Mouse (Mus musculus): Measurements from ENCODE around the gene Lypd9. TPM values are rescaled to one million over a fixed set of nuclear protein-coding genes. Genes with fewer than 3 reads are reported as not detected.
"Not testable (repeated sequence)": the region's sequence is repeated elsewhere in the genome, so short reads cannot be mapped to it uniquely, and the experiment has no call there.

The Lypd9 gene
- not detected in 2 replicates for polyA plus RNA-seq (2012; ENCODE audit: insufficient read depth, low replicate concordance)

DNA sequence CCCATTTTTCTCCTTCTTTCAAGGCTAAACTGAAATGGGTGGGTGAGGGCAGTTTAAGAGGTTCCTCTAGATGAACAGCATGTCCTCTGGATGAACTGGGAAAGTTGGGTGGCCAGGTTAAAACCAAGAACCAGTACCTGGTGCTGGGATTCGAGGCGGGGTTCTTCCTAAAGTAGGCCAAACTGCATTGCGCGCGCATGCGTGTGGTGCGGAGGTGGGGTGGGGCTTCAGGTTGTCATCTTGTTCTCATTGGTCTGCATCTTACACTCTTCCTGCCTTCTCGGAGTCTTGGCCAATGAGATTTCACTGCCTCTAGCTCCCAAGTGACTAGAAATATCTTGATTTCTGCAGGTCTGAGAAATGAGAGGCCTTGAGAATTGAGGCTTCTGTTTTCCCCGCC, at the start of gene Lypd9:
Gene Lypd9 (minus strand): TSS at position 165 of the 400 bp plus-strand sequence.
- Histone ChIP-seq H3K4me3 (replicated peaks) (no peak within 1 kb of the TSS), H3K27me3 (replicated peaks) (peaks cover 7% of the 10 kb centered on the region), H3K4me1 (no peaks in the 10 kb centered on the region), H3K36me3 (replicated peaks; ENCODE audit: low read length) (no peaks in the 10 kb centered on the region), H3K9me3 (peaks cover 7% of the 10 kb centered on the region)
- TF ChIP-seq FLI1 (IDR thresholded peaks at IDR 0.05; ENCODE audit: low read length) (no peak), GATA1 (IDR thresholded peaks at IDR 0.05; ENCODE audit: borderline replicate concordance, low read length) (no peak)

DNA sequence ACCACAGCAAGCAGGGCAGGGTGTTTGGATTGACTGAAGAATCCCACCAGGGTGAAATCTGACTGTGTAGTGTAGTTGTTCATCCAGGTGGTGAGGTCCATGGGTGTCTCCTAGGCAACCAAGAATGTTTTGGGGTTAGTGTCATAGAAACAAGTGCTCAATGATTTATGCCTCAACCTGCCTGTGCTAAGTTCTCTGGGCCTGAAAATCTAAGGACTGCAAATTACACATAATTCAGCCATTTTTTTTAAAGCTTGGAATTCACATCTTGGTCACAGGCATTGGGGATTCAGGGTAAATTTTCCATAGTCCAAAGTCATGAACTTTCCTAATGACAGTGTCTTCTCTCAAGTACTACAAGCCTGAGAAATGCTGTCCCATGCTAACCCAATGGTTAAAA, 49.7 kb upstream of the Lypd9 start, which contains the start of gene Olfr331:
Gene Olfr331 (minus strand): TSS at position 101 of the 400 bp plus-strand sequence.
- H3K4me1 ChIP-seq; H3K9me3 ChIP-seq; H3K36me3 ChIP-seq (replicated peaks; ENCODE audit: low read length); H3K4me3 ChIP-seq (replicated peaks); H3K27me3 ChIP-seq (replicated peaks): not testable (repeated sequence)

DNA sequence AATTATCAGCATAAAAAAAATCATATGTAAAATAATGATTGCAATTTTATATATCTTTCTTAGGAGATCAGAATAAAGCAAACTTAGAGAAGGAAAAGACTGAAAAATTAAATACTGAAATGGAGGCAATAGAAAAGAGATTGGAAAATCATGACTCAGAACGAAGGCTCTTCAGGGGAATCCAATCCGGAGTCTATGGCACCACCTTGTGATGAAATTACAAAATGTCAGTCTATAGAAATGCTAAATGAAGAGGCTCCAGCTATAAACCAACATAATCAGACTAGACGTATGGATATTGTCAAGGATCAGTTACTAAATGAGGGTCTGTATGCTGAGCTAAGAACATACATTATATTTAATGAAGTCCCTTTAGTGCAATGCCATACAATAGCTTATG, 46.6 kb upstream of the Lypd9 start:
- H3K36me3 ChIP-seq (replicated peaks; ENCODE audit: low read length), result no peaks in the 10 kb centered on the region
- no peak for TF ChIP-seq FLI1 (IDR thresholded peaks at IDR 0.05; ENCODE audit: low read length)
- TF ChIP-seq GATA1 (IDR thresholded peaks at IDR 0.05; ENCODE audit: borderline replicate concordance, low read length), result no peak
- H3K27me3 ChIP-seq (replicated peaks), result peaks cover 3% of the 10 kb centered on the region
- no peak overlapping the region for H3K4me3 ChIP-seq (replicated peaks)
- H3K4me1 ChIP-seq, result no peaks in the 10 kb centered on the region
- H3K9me3 ChIP-seq, result no peaks in the 10 kb centered on the region

DNA sequence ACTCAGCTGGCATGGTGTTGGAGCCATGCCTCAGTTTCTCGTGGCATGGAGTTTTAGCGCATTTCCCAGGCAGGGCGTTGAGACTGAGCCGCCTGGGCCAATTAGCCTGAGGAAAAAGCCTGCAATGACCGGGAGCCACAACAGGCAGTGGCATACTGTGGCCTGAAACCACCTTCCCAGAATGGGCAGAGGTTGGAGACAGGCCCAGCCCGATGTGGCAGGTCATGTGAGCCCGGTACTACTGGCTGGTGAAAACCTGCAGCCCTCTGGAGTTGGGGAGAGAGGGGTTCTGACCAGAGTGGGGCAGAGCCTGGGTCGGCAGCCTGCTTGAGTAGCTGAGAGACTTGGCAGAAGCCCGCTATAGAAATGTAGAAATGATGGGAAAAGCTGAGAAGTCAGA, 46.0 kb upstream of the Lypd9 start:
- peaks cover 3% of the 10 kb centered on the region for H3K27me3 ChIP-seq (replicated peaks)
- no peak overlapping the region for H3K4me3 ChIP-seq (replicated peaks)
- H3K4me1 ChIP-seq, result no peaks in the 10 kb centered on the region
- TF ChIP-seq FLI1 (IDR thresholded peaks at IDR 0.05; ENCODE audit: low read length), result no peak
- H3K9me3 ChIP-seq, result no peaks in the 10 kb centered on the region
- H3K36me3 ChIP-seq (replicated peaks; ENCODE audit: low read length), result no peaks in the 10 kb centered on the region

DNA sequence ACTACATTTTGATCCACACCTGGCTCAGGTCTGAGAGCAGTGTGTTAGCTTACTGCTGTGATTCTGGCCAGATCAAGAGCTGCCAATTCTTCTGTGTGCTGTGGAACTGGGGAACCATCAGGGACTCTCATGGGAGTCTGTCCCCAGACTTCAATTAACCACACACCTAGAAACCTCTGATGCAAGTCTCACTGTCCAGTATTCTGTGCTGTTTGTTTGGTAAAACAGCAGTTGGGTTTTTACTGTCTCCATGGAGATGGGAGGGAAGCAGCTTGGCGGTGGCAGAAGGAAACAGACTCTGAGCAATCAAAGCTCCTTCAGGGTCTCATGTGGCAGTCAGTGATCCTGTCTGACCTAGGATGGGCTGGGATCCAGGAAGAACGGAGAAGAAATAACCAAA, 39.7 kb upstream of the Lypd9 start, which contains the start of gene Olfr332:
Gene Olfr332 (minus strand): TSS at position 101 of the 400 bp plus-strand sequence.
- TF ChIP-seq FLI1 (IDR thresholded peaks at IDR 0.05; ENCODE audit: low read length), result no peak
- no peak for TF ChIP-seq GATA1 (IDR thresholded peaks at IDR 0.05; ENCODE audit: borderline replicate concordance, low read length)
- Histone ChIP-seq H3K9me3 (no peaks in the 10 kb centered on the region), H3K4me3 (replicated peaks) (no peak within 1 kb of the TSS), H3K4me1 (no peaks in the 10 kb centered on the region), H3K36me3 (replicated peaks; ENCODE audit: low read length) (no peaks in the 10 kb centered on the region), H3K27me3 (replicated peaks) (peaks cover 3% of the 10 kb centered on the region)

DNA sequence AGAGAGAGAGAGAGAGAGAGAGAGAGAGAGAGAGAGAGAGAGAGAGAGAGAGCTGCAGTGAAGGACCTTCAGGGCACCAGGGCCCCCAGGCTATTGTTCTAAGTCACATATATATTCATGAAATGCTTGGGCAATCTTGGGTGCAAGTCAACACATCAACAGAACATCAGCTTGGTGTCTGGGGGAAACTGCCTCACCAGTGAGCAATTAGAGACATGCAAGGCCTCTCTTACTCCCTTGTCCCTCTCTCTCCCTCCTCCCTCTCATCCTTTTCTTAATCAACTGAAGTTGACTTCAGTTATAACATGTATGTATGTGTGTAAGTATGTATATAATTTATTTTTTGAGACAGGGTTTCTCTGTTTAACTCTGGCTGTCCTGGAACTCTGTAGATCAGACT, 9.4 kb upstream of the Lypd9 start, which contains the start of gene Olfr30:
Gene Olfr30 (minus strand): TSS at position 101 of the 400 bp plus-strand sequence.
- Histone ChIP-seq H3K9me3 (no peaks in the 10 kb centered on the region), H3K4me1 (no peaks in the 10 kb centered on the region), H3K36me3 (replicated peaks; ENCODE audit: low read length) (no peaks in the 10 kb centered on the region), H3K27me3 (replicated peaks) (peaks cover 10% of the 10 kb centered on the region), H3K4me3 (replicated peaks) (no peak within 1 kb of the TSS)
- TF ChIP-seq FLI1 (IDR thresholded peaks at IDR 0.05; ENCODE audit: low read length) (no peak), GATA1 (IDR thresholded peaks at IDR 0.05; ENCODE audit: borderline replicate concordance, low read length) (no peak)

DNA sequence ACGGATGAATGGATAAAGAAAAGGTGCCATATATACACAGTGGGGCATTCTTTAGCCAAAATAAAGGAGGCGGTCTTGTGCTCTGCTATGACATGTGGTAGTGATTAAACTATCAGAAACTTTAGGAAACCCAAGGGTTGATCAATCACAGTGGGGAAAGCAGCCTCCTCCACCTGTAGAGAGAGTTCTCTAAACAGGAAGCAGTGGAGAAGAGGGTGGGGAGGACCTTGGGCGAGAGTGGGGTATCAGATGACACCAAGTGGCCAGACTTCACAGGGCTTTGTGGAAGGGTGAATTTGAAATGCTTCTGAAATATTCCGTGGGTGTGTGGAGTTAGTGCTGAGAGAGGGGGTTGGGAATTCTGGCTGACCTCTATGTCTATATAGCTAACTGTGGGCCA, 869 bp upstream of the Lypd9 start:
- Histone ChIP-seq H3K4me1 (no peaks in the 10 kb centered on the region), H3K36me3 (replicated peaks; ENCODE audit: low read length) (no peaks in the 10 kb centered on the region), H3K27me3 (replicated peaks) (peaks cover 7% of the 10 kb centered on the region), H3K4me3 (replicated peaks) (no peak overlapping the region), H3K9me3 (no peaks in the 10 kb centered on the region; the same call in 1 of the 2 replicates)
- TF ChIP-seq GATA1 (IDR thresholded peaks at IDR 0.05; ENCODE audit: borderline replicate concordance, low read length) (no peak), FLI1 (IDR thresholded peaks at IDR 0.05; ENCODE audit: low read length) (no peak)

DNA sequence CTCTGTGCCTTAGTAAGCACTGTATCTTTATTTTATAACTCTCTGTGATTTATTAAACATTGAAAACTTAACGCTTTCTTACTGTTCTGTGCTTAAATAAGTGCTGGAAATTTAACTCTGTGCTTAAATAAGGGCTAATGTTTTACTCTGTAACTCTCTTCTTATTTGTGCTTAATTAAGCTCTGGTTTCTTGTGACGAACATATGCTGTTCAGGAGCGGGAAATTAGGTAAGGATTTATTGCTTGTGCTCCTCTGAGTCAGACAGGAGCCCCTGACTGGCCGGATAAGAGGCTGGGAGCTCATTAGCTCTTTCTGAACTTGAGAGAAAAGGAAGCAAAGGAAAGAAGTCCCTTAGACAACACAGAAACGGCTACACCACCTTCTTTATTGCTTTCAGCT, 14.9 kb downstream of the Lypd9 start:
- peaks cover 16% of the 10 kb centered on the region for H3K27me3 ChIP-seq (replicated peaks)
- no peak for TF ChIP-seq FLI1 (IDR thresholded peaks at IDR 0.05; ENCODE audit: low read length)

DNA sequence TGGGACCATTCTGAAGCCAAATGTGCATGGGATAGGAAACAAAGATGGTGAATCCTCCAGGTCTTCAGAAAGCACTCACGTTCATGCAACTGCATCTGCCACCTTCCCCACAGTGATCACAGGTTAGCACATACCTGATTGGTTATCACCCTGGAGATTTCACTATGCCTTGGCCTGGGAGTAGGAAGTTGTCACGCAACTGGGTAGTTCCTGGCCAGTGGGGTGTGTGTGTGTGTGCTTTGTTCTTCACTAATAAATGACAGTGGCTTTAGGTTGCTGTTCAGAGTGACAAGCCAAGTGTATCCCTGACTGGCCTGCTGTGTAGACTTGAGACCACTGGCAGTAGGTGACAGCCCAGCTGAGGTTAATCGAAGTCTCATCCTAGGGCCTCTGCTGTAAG, 20.5 kb downstream of the Lypd9 start, which contains the start of gene Gm12253:
Gene Gm12253 (plus strand): TSS at position 301 of the 400 bp plus-strand sequence.
- H3K9me3 ChIP-seq, result no peaks in the 10 kb centered on the region
- peaks cover 17% of the 10 kb centered on the region for H3K27me3 ChIP-seq (replicated peaks)
- H3K4me3 ChIP-seq (replicated peaks), result no peak within 1 kb of the TSS
- no peaks in the 10 kb centered on the region for H3K36me3 ChIP-seq (replicated peaks; ENCODE audit: low read length)
- H3K4me1 ChIP-seq, result peaks cover 7% of the 10 kb centered on the region; the same call in 1 of the 2 replicates
- TF ChIP-seq GATA1 (IDR thresholded peaks at IDR 0.05; ENCODE audit: borderline replicate concordance, low read length), result no peak
- no peak for TF ChIP-seq FLI1 (IDR thresholded peaks at IDR 0.05; ENCODE audit: low read length)

More for the DNA sequence above, 14.9 kb downstream of the Lypd9 start:
- Histone ChIP-seq H3K4me3 (replicated peaks) (no peak overlapping the region), H3K36me3 (replicated peaks; ENCODE audit: low read length) (no peaks in the 10 kb centered on the region), H3K9me3 (no peaks in the 10 kb centered on the region), H3K4me1 (peaks cover 7% of the 10 kb centered on the region; the same call in 1 of the 2 replicates)

DNA sequence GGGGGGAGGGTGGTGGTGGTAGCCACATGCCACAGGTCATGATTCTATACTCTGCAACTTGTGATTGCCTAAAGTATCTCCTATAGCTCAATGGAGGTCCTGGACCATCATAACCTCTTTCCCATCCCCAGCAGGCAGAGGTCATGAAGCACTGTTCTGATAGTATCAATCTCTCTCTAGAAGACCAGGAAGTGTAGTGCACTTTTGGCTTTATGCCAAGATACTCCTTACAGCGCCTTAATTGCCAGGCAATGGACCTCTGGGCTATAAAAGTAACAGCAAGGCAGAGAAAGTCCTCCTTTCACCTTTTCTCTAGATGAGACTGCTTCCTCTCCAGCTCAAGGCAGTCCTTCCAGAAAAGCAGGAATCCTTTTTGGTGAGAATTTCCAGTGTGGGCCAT, 31.9 kb downstream of the Lypd9 start, which contains the start of gene 1810065E05Rik:
Gene 1810065E05Rik (plus strand): TSS at position 297 of the 400 bp plus-strand sequence.
- Histone ChIP-seq H3K4me1 (peaks cover 2% of the 10 kb centered on the region), H3K27me3 (replicated peaks) (peaks cover 14% of the 10 kb centered on the region), H3K9me3 (no peaks in the 10 kb centered on the region), H3K4me3 (replicated peaks) (no peak within 1 kb of the TSS), H3K36me3 (replicated peaks; ENCODE audit: low read length) (no peaks in the 10 kb centered on the region)
- no peak for TF ChIP-seq FLI1 (IDR thresholded peaks at IDR 0.05; ENCODE audit: low read length)
- TF ChIP-seq GATA1 (IDR thresholded peaks at IDR 0.05; ENCODE audit: borderline replicate concordance, low read length), result no peak

DNA sequence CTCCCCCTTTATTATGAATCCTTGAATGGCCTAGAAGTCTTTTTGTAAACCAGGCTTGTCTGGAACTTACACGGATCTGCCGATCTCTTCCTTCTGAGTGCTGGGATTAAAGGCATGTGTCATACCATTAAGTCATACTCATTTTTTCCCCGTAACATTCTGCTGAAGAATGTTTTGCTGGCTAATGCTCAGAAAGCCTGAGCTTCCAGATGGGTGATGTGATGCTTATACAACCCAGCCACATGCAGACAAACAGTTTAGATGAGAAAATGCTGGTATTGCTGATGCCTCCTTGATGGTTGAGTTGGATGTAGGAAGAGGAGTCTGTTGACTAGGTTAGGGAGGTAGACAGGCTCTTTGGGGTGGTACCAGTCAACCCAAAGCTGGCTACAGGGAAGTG, 34.4 kb downstream of the Lypd9 start:
- no peaks in the 10 kb centered on the region for H3K36me3 ChIP-seq (replicated peaks; ENCODE audit: low read length)

More for the DNA sequence above, 34.4 kb downstream of the Lypd9 start:
- Histone ChIP-seq H3K4me1 (peaks cover 3% of the 10 kb centered on the region; the same call in 1 of the 2 replicates), H3K27me3 (replicated peaks) (peaks cover 10% of the 10 kb centered on the region), H3K9me3 (peaks cover 2% of the 10 kb centered on the region), H3K4me3 (replicated peaks) (no peak overlapping the region)
- TF ChIP-seq GATA1 (IDR thresholded peaks at IDR 0.05; ENCODE audit: borderline replicate concordance, low read length), result no peak
- no peak for TF ChIP-seq FLI1 (IDR thresholded peaks at IDR 0.05; ENCODE audit: low read length)
